Mouse (Mus musculus) ES-E14 (cell line): Measurements from ENCODE around the gene Ccer1.

Source experiments
- CHD2 ChIP-seq: IDR thresholded peaks from 2 replicates; pipeline ENCODE4 v1.6.1; 2014; ENCODE audit warnings: mild to moderate bottlenecking, low read depth, low read length, inconsistent platforms
- HCFC1 ChIP-seq: IDR thresholded peaks from 2 replicates; pipeline ENCODE4 v1.6.1; 2012; ENCODE audit warnings: low read length, inconsistent platforms, borderline replicate concordance; ENCODE audit not compliant: insufficient read depth
- MAFK ChIP-seq: IDR thresholded peaks from 2 replicates; pipeline ENCODE4 v1.6.1; 2014; ENCODE audit warnings: mild to moderate bottlenecking, low read depth, low read length, inconsistent platforms; ENCODE audit not compliant: insufficient read depth

DNA sequence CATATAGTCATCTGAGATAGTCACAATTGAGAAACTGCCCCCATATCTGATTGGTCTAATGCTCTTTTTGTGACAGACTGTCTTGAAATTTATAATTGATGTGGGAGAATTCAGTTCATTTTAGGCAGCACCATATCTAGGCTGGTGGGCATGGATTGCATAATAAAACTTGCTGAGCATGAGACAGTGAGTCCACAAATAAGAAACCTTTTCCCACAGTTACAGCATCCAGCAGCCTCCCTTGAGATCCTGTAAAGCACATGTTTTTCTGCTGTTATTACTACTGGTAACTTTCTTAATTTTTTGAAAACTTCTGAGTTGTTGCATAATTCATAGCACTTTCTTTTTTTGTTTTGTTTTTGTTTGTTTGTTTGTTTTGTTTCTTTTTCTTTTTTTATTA is 9.9 kb upstream of the Ccer1 start:
- no peak for TF ChIP-seq CHD2
- no peak for TF ChIP-seq HCFC1
- no peak for TF ChIP-seq MAFK
